Mouse (Mus musculus) T-helper 17 cell (primary cell): ENCODE data around the gene Otulinl.

Source experiments
- in situ Hi-C, 2 experiments: fragments of 300-600 bp; cut with MboI, MseI; formaldehyde crosslinking; loops; 1 replicate in 1 of 2; 2 replicates in 1 of 2; pipeline ENCODE4 v1.15.1; 2025; ENCODE audit warnings: high pct_unique_total_duplicates in 2 of 2

Otulinl gene

GRCm38 (mm10) chr15:27658356-27658755 lies 23.0 kb downstream of the Otulinl start:
- in situ Hi-C loops, result loop anchor here (5.0 kb wide), 1 partner anchor 59 kb away; no protein-coding TSS in a partner anchor

GRCm38 (mm10) chr15:27657866-27658265 lies 23.5 kb downstream of the Otulinl start:
- in situ Hi-C loops, result loop anchor here (5.0 kb wide), 1 partner anchor 59 kb away; no protein-coding TSS in a partner anchor

DNA sequence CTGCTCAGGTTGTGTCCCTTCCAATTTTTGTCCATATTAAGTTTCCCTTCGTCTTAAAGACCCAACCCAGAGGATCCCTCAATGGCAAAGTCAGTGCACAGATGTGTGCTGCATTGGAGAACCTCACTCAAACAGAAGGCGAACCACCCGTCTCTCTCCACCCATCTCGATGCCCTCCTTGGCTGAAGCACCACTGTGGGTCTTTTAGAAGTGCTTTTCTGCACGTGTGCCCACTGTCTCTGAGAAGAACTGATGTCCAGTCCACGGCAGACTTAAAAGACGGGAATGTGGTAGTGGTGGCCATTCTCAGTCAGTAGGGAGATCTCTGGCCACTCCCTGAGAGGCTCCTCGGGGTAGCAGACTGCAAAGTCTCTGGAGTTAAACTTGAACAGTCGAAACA lies 24.8 kb downstream of the Otulinl start:
- in situ Hi-C loops, result loop anchor here (5.0 kb wide), 1 partner anchor 61 kb away; no protein-coding TSS in a partner anchor

- in situ Hi-C loops, result loop anchor here (5.0 kb wide), 1 partner anchor 62 kb away; no protein-coding TSS in a partner anchor
Measured at GRCm38 (mm10) chr15:27655015-27655414, 26.4 kb downstream of the Otulinl start.

DNA sequence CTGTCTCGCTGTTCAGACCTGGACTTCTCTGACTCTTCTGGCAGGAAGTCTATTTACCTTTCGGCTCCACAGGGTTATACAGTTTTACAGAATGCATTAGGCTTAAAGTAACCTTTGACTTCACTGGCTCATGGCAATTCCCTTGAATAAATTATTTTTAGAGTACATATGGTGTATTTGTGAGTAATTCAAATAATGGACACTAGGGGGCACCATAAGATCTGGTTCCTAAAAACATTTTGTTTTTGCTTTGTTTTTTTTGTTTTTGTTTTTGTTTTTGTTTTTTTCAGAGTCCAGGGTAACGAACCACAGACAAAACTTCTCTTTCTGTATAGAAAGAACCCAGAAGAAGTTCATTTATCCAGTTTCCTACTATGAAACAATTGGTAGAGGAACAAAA lies 33.7 kb downstream of the Otulinl start:
- in situ Hi-C loops, result loop anchor here in 1 of 2 experiments (25.0 kb wide), 1 partner anchor 1660 kb away; the partner anchor contains the start of gene Zfp622

DNA sequence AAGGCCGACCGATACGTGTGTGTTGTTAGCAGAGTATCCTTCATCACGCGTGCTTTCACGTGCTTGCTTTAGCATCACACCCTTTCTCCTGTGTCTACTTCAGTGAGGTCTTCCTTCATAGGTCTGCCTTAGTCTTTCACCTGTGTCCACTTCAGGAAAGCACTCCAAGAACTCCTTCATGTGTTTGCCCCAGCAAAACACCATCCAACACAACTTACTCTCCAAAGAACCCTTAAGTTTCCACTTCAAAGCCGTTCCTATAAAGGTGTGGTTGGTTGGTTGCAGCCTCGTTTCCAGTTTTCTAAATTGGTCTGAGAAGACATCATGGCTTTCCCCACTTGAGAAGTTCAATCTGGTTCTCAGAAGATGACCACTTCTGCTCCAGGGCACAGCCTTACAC lies 34.7 kb downstream of the Otulinl start:
- in situ Hi-C loops, result loop anchor here in 1 of 2 experiments (25.0 kb wide), 1 partner anchor 1659 kb away; the partner anchor contains the start of gene Zfp622

DNA sequence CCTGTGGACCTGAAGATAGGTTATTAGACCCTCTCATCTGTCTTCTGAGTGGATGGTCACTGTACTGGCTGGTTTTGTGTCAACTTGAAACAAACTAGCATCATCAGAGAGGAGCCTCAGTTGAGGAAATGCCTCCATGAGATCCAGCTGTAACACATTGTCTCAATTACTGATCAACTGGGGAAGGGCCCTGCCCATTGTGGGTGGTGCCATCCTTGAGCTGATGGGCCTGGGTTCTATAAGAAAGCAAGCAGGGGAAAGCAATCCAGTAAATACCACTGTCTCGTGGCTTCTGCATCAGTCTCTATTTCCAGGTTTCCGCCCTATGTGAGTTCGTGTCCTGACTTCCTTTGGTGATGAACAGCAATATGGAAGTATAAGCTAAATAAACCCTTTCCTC lies 36.1 kb downstream of the Otulinl start:
- in situ Hi-C loops, result loop anchor here in 1 of 2 experiments (25.0 kb wide), 1 partner anchor 1658 kb away; the partner anchor contains the start of gene Zfp622

- in situ Hi-C loops, result loop anchor here in 1 of 2 experiments (25.0 kb wide), 1 partner anchor 1656 kb away; the partner anchor contains the start of gene Zfp622
Measured at GRCm38 (mm10) chr15:27642895-27643294, 38.5 kb downstream of the Otulinl start.

DNA sequence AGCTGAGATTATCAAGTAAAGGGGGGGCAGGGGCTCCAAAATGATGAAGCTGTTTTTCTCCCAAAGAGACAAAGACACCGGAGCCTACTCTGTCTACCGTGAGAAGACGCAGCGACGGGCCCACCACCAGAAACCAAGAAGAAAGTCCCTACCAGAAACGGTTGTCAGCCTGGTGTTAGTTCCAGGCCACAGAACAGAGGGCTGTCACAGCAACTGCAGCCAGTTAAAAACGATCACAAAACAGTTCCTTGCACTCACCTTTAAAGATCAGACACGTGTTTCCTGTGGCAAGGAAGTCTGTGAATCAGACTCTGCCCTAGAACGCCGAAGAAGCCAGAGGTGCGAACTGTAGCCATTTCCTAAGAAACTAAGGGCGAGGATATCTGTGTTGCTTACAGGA lies 40.2 kb downstream of the Otulinl start:
- in situ Hi-C loops, result loop anchor here in 1 of 2 experiments (25.0 kb wide), 1 partner anchor 1654 kb away; the partner anchor contains the start of gene Zfp622

GRCm38 (mm10) chr15:27633941-27634900 lies 47.2 kb downstream of the Otulinl start:
- in situ Hi-C loops, result loop anchor here in 1 of 2 experiments (25.0 kb wide), 1 partner anchor 1647 kb away; the partner anchor contains the start of gene Zfp622

GRCm38 (mm10) chr15:27630601-27631383 lies 50.6 kb downstream of the Otulinl start, which contains the start of gene Otulin:
Gene Otulin (minus strand): TSS chr15:27630693.
- in situ Hi-C loops, result loop anchor here in 1 of 2 experiments (25.0 kb wide), 1 partner anchor 1643 kb away; the partner anchor contains the start of gene Zfp622

GRCm38 (mm10) chr15:27629800-27630600 lies 51.4 kb downstream of the Otulinl start:
- in situ Hi-C loops, result loop anchor here in 1 of 2 experiments (25.0 kb wide), 1 partner anchor 1643 kb away; the partner anchor contains the start of gene Zfp622

DNA sequence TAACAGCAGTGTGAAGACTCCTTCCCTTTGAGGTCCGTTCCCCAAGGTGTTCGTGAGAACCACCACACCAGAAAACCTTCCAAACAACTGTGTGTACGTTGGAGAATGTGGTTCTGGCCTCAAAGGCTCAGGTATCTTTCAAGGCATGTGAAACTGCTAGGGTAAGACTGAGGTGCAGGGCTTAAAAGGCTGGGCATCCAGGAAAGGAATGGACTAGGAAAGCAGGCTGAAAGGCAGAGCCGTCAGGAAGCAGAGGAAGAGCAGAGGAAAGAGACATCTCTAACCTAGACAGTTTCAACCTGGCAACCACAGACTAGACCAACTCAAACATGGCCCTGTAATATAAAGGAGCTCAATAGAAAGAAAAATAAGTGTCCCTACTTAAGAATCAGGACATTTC lies 52.3 kb downstream of the Otulinl start:
- in situ Hi-C loops, result loop anchor here in 1 of 2 experiments (25.0 kb wide), 1 partner anchor 1642 kb away; the partner anchor contains the start of gene Zfp622

DNA sequence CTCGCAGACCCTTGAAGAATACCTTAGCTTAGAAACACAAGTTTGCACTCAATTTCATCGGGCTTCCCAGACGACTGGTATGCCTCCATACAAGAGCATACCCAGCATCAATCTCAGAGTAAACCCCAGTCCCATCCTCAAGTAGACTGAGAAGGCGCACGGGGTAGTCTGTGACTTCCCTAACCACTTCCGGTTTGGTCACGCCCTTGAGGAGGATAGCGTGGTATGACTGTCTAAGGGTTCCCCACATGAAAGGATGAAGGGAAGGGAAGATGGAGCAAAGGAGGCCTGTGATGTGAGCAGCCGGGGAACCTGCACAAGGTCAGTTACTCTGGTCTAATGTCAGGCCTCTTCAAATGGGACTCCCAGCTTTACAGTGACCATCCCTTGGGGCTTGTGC lies 53.6 kb downstream of the Otulinl start:
- in situ Hi-C loops, result loop anchor here in 1 of 2 experiments (25.0 kb wide), 1 partner anchor 1640 kb away; the partner anchor contains the start of gene Zfp622

GRCm38 (mm10) chr15:27626314-27626713 lies 55.1 kb downstream of the Otulinl start:
- in situ Hi-C loops, result loop anchor here in 1 of 2 experiments (25.0 kb wide), 1 partner anchor 1639 kb away; the partner anchor contains the start of gene Zfp622

GRCm38 (mm10) chr15:27625890-27626255 lies 55.5 kb downstream of the Otulinl start:
- in situ Hi-C loops, result loop anchor here in 1 of 2 experiments (25.0 kb wide), 1 partner anchor 1639 kb away; the partner anchor contains the start of gene Zfp622

DNA sequence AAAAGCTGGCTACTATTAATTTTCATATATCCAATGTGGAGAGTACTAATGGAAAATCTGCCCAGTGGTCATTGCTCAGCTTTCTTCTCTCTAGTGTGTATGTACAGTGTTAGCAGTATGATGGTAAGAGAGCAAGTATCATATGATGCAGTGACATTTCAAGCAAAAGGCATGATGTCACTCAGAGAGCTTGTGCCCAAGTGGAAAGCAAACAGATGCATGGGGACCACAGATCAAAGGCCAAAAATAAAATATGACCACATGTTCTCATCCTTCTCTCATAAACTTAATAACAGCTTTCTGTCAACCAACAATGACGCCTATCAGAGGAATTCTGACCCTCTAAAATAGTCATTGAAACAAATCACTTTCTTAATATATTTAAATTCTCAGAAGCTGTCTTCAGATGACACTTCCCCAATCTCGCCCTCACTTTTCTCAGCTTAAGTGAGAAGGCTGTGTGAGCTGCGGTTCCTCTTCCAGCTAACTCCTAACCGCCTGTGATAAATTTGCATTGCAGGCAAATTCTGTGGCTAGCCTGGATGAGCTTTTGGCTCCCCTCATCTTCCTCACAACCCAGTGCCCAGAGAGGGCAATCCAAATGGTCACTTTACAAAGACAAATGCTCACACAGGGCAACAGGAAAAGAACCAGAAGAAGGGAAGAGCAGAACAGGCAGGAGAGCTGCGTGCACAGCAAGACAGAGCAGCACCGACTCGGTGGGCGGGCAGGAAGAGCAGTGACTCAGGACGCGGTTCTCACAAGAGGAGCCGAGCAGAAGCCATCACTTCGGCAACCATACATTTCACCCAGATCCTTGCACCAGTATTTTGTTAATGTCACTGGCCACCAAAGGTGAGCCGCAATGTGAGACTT lies 56.1 kb downstream of the Otulinl start:
- in situ Hi-C loops, result loop anchor here in 1 of 2 experiments (25.0 kb wide), 1 partner anchor 1638 kb away; the partner anchor contains the start of gene Zfp622

- in situ Hi-C loops, result no loop called here
Measured at GRCm38 (mm10) chr15:27623286-27623685, 58.1 kb downstream of the Otulinl start.
